Mouse (Mus musculus) mouse embryonic stem cell (cell line): ENCODE measurements around the gene Hexb.
"Not testable (repeated sequence)": the region's sequence is repeated elsewhere in the genome, so short reads cannot be mapped to it uniquely, and the experiment has no call there.

Experiments
- in situ Hi-C, 2 experiments: fragments of 300-500 bp; cut with MboI; formaldehyde crosslinking; loops; 1 replicate in 1 of 2; 3 replicates in 1 of 2; pipeline ENCODE4 v1.14.3; 2019 to 2020; ENCODE audit warnings: low sequenced_read_pairs in 2 of 2, low pct_unique_long_range_greater_than_20kb in 1 of 2, mixed read lengths in 1 of 2; ENCODE audit not compliant: unreplicated experiment in 1 of 2

The Hexb gene

DNA sequence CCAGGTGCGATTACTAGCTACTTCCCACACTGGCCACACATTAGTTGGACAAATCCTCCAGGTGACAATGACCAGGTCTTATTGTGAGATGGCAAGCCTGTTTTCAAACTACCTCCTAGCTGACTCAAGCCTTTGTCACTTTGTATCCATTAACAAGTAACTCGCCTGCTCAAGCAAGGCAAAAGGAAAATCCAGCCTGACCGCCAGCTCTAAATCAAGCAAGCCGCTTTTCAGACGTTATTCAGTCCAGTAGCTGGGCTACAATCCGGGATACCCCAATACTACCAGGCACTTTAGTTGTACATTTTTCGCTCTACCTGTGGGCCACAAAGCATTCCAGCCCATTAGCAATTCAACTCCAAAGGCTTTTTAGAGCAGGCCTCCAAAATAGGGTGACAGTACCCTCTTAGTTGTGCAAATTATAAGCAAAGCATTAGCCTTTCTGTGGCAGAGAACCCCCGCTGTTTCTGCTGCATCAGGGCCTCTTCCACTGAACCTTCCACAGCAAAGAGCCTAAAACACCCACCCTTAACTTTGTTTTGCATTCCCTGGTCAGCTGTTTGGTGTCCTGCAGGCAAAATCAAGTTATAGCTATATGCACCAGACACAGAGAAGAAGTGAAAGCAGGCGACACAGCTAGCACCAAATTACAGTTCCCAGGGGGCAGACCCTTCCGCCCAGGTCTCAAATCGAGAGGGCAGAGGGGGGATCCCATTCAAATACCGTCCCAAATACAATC lies 1.8 kb downstream of the Hexb start:
- in situ Hi-C loops: no loop called here

DNA sequence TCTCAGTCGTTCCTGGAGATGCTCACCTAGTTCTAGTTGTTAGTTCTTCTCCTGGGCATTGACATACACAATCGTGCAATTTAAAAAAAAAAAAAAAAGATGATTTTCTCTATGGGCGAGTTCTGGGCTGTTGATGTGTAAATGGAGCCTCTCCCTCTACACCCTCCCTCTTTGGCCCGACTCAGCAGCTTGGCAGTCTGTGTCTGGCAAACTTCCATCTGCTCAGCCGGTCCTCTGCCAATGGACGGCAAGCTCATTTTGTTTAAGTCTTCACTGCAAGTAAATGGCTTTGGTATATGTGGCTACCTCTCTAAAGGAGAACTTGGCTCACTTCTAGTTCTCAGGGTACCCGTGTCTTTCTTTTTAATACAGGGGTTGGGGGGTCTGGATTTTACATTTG lies 4.7 kb downstream of the Hexb start:
- in situ Hi-C loops: no loop called here

GRCm38 (mm10) chr13:97192649-97193048 lies 5.5 kb downstream of the Hexb start:
- in situ Hi-C loops: no loop called here

DNA sequence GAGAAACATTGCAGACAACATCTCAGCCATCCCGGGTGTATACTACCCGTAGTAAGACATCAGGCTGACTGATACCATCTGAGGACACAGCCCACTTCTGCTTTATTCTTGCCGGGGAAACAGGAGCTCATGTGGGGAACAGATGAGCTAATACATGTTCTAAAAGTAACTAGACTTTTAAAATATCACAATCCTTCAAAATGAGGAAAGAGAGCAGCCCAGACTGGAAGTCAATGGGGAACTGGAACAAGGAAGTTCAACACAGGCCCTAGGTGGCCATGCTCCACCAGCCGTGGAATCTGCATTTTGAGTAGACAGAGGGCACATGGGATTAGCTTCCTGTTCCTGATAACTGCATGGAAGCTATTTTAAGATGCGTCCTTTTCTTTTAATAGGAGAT lies 10.5 kb downstream of the Hexb start:
- in situ Hi-C loops: no loop called here

GRCm38 (mm10) chr13:97186346-97186745 lies 11.8 kb downstream of the Hexb start:
- in situ Hi-C loops: no loop called here

GRCm38 (mm10) chr13:97184656-97185055 lies 13.5 kb downstream of the Hexb start:
- in situ Hi-C loops: no loop called here

DNA sequence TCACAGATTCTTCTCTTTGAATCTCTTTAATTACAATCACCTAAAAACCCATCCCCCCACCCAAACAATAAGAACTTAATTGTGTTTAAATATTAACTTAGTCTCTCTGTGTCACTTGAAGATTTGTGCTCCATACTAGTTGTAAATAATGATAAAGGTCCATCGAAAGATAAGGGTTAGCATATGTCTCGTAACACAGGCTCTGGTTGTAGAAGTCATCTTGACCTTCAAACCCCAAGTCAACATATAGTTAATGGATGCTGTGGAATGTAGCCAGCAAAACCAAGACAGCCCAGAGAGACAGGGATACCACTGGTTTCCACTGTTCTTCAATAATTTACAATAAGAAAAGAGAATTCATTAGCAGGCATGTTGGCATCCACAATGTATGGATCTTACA lies 14.0 kb downstream of the Hexb start:
- in situ Hi-C loops: no loop called here

DNA sequence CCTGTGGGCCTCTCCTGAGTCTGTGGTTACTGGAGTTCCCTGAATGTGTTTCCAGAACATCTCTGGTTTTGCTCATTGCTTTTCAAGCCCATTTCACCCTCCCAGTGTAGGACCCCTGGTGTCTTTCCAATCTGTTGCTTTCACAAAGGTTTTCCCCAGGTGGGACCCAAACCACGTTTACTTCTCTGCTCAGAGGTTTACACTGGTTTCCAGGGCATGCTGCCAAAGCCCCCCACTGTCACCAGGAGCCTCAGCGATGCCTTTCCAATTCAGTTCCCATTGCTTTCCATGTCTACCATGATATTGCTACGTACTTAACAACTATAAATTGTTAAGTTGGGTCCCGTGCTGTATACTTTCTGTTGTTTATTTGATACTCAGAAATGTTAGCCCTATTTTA lies 15.3 kb downstream of the Hexb start:
- in situ Hi-C loops: no loop called here

- in situ Hi-C loops: no loop called here
Observed at GRCm38 (mm10) chr13:97180113-97180828, 17.9 kb downstream of the Hexb start.

- in situ Hi-C loops: no loop called here
Observed at GRCm38 (mm10) chr13:97178943-97179342, 19.2 kb downstream of the Hexb start.

DNA sequence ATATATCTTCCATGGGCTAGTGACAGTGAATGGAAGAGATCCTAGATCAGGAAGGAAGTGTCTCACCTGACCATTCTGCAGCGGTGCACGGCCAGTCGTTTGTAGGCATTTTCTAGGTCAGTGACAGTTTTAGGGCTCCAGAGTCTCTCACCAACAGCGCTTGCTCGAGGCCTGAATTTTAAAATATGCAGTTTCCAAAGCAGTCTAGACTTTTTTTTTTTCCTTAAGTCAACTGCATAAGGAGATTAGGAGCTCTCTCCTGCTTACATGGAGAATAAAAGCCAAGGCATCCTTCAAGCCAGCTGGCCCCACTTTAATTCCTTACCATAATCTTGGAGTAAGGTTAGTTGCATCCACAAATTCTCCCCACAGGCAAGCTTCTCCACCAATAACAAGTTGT lies 21.4 kb downstream of the Hexb start:
- in situ Hi-C loops: no loop called here

GRCm38 (mm10) chr13:97175520-97176264 lies 22.5 kb downstream of the Hexb start:
- in situ Hi-C loops: no loop called here

DNA sequence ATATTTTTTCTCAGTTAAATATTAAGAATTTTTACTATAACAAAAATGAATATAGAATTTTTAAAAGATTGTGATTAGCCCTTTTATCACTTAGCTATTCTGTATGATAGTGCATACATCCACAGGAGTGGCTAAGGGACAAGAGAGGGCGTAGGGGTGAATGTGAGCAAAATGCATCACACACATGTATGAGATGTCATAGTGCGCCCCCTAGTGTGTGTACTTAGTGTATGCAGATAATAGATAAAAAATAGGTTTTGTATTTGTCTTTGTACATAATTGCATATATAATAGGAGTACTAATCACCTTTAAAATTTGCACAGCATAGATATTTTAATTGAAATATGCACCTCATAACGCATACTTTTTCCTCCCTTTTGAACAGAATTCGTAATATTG lies 52.3 kb downstream of the Hexb start:
- in situ Hi-C loops: no loop called here

- in situ Hi-C loops: no loop called here
Observed at GRCm38 (mm10) chr13:97142321-97142720, 55.8 kb downstream of the Hexb start.

DNA sequence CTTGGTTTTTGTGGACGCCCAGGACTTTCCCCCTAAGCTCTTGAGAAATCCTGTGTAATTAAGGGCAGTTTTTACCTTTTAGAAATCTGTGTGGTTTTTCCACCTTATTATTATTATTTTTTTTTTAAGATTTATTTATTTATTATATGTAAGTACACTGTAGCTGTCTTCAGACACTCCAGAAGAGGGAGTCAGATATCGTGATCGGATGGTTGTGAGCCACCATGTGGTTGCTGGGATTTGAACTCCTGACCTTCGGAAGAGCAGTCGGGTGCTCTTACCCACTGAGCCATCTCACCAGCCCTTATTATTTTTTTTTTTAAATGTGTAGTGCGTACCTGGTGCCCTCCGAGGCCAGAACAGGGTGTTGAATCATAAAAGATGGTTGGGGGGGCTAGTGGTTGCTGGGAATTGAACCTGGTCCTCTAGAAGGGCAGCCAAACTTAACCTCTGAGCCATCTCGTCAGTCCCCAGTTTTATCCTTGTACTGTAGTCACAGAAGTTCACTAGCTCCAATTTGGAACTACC lies 59.7 kb downstream of the Hexb start:
- in situ Hi-C loops: not testable (repeated sequence)

- in situ Hi-C loops: no loop called here
Observed at GRCm38 (mm10) chr13:97137466-97138400, 60.4 kb downstream of the Hexb start, which contains the start of the genes Gfm2 and Nsa2. Gfm2 (plus strand) TSS chr13:97137937. Nsa2 (minus strand) TSS chr13:97137937.

GRCm38 (mm10) chr13:97130413-97130812 lies 67.7 kb downstream of the Hexb start:
- in situ Hi-C loops: not testable (repeated sequence)

DNA sequence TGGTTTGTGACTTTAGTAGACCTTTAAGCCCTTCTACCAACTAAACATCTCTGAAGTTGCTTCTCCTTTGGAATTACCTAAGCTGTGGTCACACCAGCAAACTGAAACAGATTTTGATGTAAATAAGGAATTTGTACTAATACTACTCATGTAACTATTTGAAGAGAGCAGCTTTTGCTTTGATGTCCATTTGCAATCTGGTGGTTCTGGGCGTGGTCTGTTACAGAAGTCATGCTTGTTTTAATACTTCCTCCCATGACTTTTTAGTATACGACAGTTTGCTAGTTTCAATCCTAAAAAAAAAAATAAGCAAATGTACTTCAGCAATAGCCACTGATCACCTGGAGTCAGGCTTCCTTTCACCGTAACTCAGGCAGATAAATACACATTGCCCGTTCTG lies 68.5 kb downstream of the Hexb start:
- in situ Hi-C loops: not testable (repeated sequence)
